Mouse (Mus musculus): ENCODE data around the gene Epb41l1.

Gene Epb41l1

GRCm38 (mm10) chr2:156418467-156418866 lies 2.2 kb upstream of the Epb41l1 start:
- TF ChIP-seq GATA4 (IDR thresholded peaks at IDR 0.05; ENCODE audit: insufficient replicate concordance, low read length) = no peak

- TF ChIP-seq GATA4 (IDR thresholded peaks at IDR 0.05; ENCODE audit: insufficient replicate concordance, low read length) = no peak
Observed at GRCm38 (mm10) chr2:156420327-156420693, 399 bp upstream of the Epb41l1 start.

GRCm38 (mm10) chr2:156421381-156422110 lies 837 bp downstream of the Epb41l1 start:
- no peak for TF ChIP-seq GATA4 (IDR thresholded peaks at IDR 0.05; ENCODE audit: insufficient replicate concordance, low read length)

GRCm38 (mm10) chr2:156422631-156423030 lies 1.9 kb downstream of the Epb41l1 start:
- no peak for TF ChIP-seq GATA4 (IDR thresholded peaks at IDR 0.05; ENCODE audit: insufficient replicate concordance, low read length)

GRCm38 (mm10) chr2:156423672-156424071 lies 3.0 kb downstream of the Epb41l1 start:
- no peak for TF ChIP-seq GATA4 (IDR thresholded peaks at IDR 0.05; ENCODE audit: insufficient replicate concordance, low read length)

- TF ChIP-seq GATA4 (IDR thresholded peaks at IDR 0.05; ENCODE audit: insufficient replicate concordance, low read length) = no peak
Observed at GRCm38 (mm10) chr2:156425618-156426017, 4.9 kb downstream of the Epb41l1 start.

- TF ChIP-seq GATA4 (IDR thresholded peaks at IDR 0.05; ENCODE audit: insufficient replicate concordance, low read length) = no peak
Observed at GRCm38 (mm10) chr2:156426151-156426550, 5.4 kb downstream of the Epb41l1 start.

- TF ChIP-seq GATA4 (IDR thresholded peaks at IDR 0.05; ENCODE audit: insufficient replicate concordance, low read length) = no peak
Observed at GRCm38 (mm10) chr2:156429836-156430235, 9.1 kb downstream of the Epb41l1 start.

GRCm38 (mm10) chr2:156430326-156430725 lies 9.6 kb downstream of the Epb41l1 start:
- TF ChIP-seq GATA4 (IDR thresholded peaks at IDR 0.05; ENCODE audit: insufficient replicate concordance, low read length) = no peak

- no peak for TF ChIP-seq GATA4 (IDR thresholded peaks at IDR 0.05; ENCODE audit: insufficient replicate concordance, low read length)
Observed at GRCm38 (mm10) chr2:156431409-156431808, 10.7 kb downstream of the Epb41l1 start.

GRCm38 (mm10) chr2:156432086-156432485 lies 11.4 kb downstream of the Epb41l1 start:
- TF ChIP-seq GATA4 (IDR thresholded peaks at IDR 0.05; ENCODE audit: insufficient replicate concordance, low read length) = no peak

GRCm38 (mm10) chr2:156432874-156433868 lies 12.5 kb downstream of the Epb41l1 start:
- no peak for TF ChIP-seq GATA4 (IDR thresholded peaks at IDR 0.05; ENCODE audit: insufficient replicate concordance, low read length)

GRCm38 (mm10) chr2:156437637-156438036 lies 16.9 kb downstream of the Epb41l1 start:
- no peak for TF ChIP-seq GATA4 (IDR thresholded peaks at IDR 0.05; ENCODE audit: insufficient replicate concordance, low read length)

GRCm38 (mm10) chr2:156439666-156440462 lies 19.2 kb downstream of the Epb41l1 start:
- peak; percentile 97 for TF ChIP-seq GATA4 (IDR thresholded peaks at IDR 0.05; ENCODE audit: insufficient replicate concordance, low read length)

- TF ChIP-seq GATA4 (IDR thresholded peaks at IDR 0.05; ENCODE audit: insufficient replicate concordance, low read length) = no peak
Observed at GRCm38 (mm10) chr2:156441909-156442308, 21.2 kb downstream of the Epb41l1 start.
